Mouse (Mus musculus) liver, adult 2 months (tissue): ENCODE results near the gene Prokr2.

Experiments
- CTCF ChIP-seq: fragments of 200-500 bp; IDR thresholded peaks from 2 replicates; pipeline ENCODE4 v1.5.1; 2011; ENCODE audit warnings: low read depth, low read length, control low read depth
- POLR2A ChIP-seq: fragments of 200-500 bp; IDR thresholded peaks from 2 replicates; pipeline ENCODE4 v1.6.1; 2011; ENCODE audit warnings: low read length, control low read depth; ENCODE audit not compliant: insufficient read depth; ENCODE audit errors: extremely low read depth

GRCm38 (mm10) chr2:132312616-132313015 is 72.6 kb downstream of the Prokr2 start:
- TF ChIP-seq CTCF (no peak), POLR2A (no peak)
